Mouse (Mus musculus) spleen, adult 2 months (tissue): ENCODE measurements around the gene Pdgfa.

Source experiments
- CTCF ChIP-seq: fragments of 200-500 bp; IDR thresholded peaks from 2 replicates; pipeline ENCODE4 v1.5.1; 2011; ENCODE audit warnings: mild to moderate bottlenecking, inconsistent platforms; ENCODE audit not compliant: insufficient read depth, insufficient read length, insufficient replicate concordance; ENCODE audit errors: extremely low read depth
- POLR2A ChIP-seq: fragments of 200-500 bp; IDR thresholded peaks from 2 replicates; pipeline ENCODE4 v1.6.1; 2011; ENCODE audit warnings: low read depth, low read length, inconsistent platforms

DNA sequence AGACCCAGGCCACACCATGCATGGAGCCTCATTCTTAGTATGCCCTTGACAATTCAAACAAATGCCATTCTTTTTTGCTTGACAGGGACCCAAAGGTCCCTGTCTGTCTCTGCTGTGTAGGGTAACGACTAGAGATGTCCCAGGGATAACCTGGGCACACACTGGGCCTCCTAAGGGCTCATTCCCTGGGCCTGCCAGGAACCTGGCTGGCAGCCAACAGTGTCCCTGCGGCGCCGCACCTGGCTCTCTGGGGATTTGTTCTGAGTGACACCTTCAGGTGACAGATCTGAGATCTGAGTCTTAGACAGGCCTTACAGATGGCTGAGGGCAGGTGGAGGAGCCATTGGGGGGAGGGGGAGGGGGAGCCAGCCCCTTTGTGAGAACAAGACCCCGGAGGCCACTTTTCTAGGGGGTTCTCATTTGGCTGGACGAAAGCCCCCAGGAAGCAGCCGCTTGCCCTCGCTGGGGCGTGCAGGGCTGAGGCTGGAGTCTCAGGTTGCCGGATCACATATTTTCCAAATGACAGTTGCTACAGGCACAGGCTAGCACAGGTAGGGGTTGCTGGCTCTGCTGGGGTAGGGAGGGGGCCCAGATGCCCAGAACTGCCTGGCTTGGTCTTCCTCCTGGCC, 67.2 kb downstream of the Pdgfa start:
- no peak for TF ChIP-seq CTCF
- TF ChIP-seq POLR2A = no peak
